Mouse (Mus musculus): ENCODE data around the gene Vwa1.

DNA sequence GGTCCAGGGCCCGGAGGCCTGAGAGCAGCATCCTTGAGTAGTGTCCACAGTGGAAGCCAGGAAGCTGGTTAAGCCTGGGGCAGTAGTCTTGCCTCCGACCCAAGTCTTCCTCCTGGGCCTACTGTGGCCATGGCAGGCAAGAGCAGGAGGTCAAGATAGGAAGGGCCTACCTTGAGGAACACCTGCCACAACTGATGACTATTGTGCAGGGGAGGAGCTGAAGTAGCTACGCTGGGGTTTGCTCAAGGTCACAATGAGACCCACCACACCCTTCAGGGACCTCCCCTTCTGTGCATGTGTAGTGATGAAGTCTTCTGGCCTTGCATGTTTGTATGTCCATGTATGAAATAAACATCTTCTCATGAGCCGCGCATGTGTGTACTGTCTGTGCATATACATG, 38.7 kb downstream of the Vwa1 start:
- no peak for TF ChIP-seq CTCF (IDR thresholded peaks at IDR 0.05)
- no peak for TF ChIP-seq EP300 (IDR thresholded peaks at IDR 0.05)
